Mouse (Mus musculus) cerebellum, adult 9-11 months (tissue): ENCODE measurements around the gene Skiv2l.

ENCODE experiments used
- DNase-seq: peaks from one replicate; pipeline ENCODE4 v3.0.0; 2022

Skiv2l gene

GRCm38 (mm10) chr17:34849722-34850516 is at the start of gene Skiv2l, which contains the start of gene Nelfe:
TSS of gene Skiv2l (minus strand) at chr17:34850210.
TSS of gene Nelfe (plus strand) at chr17:34850391.
- peak; percentile 98 for DNase-seq

- DNase-seq = peak; percentile 78
Observed at GRCm38 (mm10) chr17:34899053-34899889, 49.3 kb upstream of the Skiv2l start.

GRCm38 (mm10) chr17:34898706-34899052 is 48.7 kb upstream of the Skiv2l start:
- no peak for DNase-seq

- DNase-seq = peak; percentile 87
Observed at GRCm38 (mm10) chr17:34898160-34898586, 48.2 kb upstream of the Skiv2l start, which contains the start of the genes C2 and Ehmt2. TSS of gene C2 (minus strand) at chr17:34898265. TSS of gene Ehmt2 (plus strand) at chr17:34898469.

- DNase-seq = peak; percentile 73
Observed at GRCm38 (mm10) chr17:34897373-34898159, 47.6 kb upstream of the Skiv2l start.

GRCm38 (mm10) chr17:34896366-34896765 is 46.4 kb upstream of the Skiv2l start:
- DNase-seq = peak; percentile 63

GRCm38 (mm10) chr17:34895724-34896123 is 45.7 kb upstream of the Skiv2l start:
- DNase-seq = peak; percentile 67

- DNase-seq = peak; percentile 82
Observed at GRCm38 (mm10) chr17:34894801-34895530, 45.0 kb upstream of the Skiv2l start.

GRCm38 (mm10) chr17:34894074-34894597 is 44.1 kb upstream of the Skiv2l start:
- DNase-seq = peak; percentile 94

GRCm38 (mm10) chr17:34893072-34893824 is 43.2 kb upstream of the Skiv2l start:
- DNase-seq = peak; percentile 61

GRCm38 (mm10) chr17:34891377-34891776 is 41.4 kb upstream of the Skiv2l start:
- DNase-seq = no peak

GRCm38 (mm10) chr17:34890074-34890743 is 40.2 kb upstream of the Skiv2l start:
- DNase-seq = no peak

GRCm38 (mm10) chr17:34887942-34888341 is 37.9 kb upstream of the Skiv2l start:
- DNase-seq = no peak

GRCm38 (mm10) chr17:34885615-34886014 is 35.6 kb upstream of the Skiv2l start:
- DNase-seq = no peak

- no peak for DNase-seq
Observed at GRCm38 (mm10) chr17:34884704-34885103, 34.7 kb upstream of the Skiv2l start.

- no peak for DNase-seq
Observed at GRCm38 (mm10) chr17:34883332-34883731, 33.3 kb upstream of the Skiv2l start.

GRCm38 (mm10) chr17:34881683-34882310 is 31.8 kb upstream of the Skiv2l start, which contains the start of gene Gm20547:
TSS of gene Gm20547 (minus strand) at chr17:34882042.
- DNase-seq = no peak

- DNase-seq = no peak
Observed at GRCm38 (mm10) chr17:34881166-34881565, 31.2 kb upstream of the Skiv2l start.

GRCm38 (mm10) chr17:34879336-34879879 is 29.4 kb upstream of the Skiv2l start, which contains the start of gene Zbtb12:
TSS of gene Zbtb12 (plus strand) at chr17:34879483.
- no peak for DNase-seq
